Mouse (Mus musculus): ENCODE measurements at regions not wholly inside any gene's neighbourhood (a gene's known extent, or its start where the extent isn't known, plus 50 kb on each side); places are given as distances from the start of the nearest gene placed in this dataset.
A peak's percentile ranks its signal among the peaks of the same experiment; 100 is the strongest.

- no peak for DNase-seq
Measured at GRCm38 (mm10) chr6:126588761-126589160, 53.5 kb upstream of the Kcna5 start.

GRCm38 (mm10) chr6:126587476-126587875 is 52.3 kb upstream of the Kcna5 start:
- DNase-seq = peak; percentile 67

- DNase-seq = peak; percentile 99
Measured at GRCm38 (mm10) chr6:126585813-126586212, 50.6 kb upstream of the Kcna5 start.
